Mouse (Mus musculus) forebrain, postnatal 0 days (tissue): ENCODE measurements around the gene Sec31a. TPM values are rescaled to one million over a fixed set of nuclear protein-coding genes. Genes with fewer than 3 reads are reported as not detected.

Experiments used
- ATAC-seq: fragments of 200-750 bp; cut with Nextera tagmentation; 2 replicates; pipeline ENCODE4 v1.8.0; 2017; ENCODE audit warnings: mild to moderate bottlenecking, moderate library complexity
- DNase-seq: peaks from one replicate; pipeline ENCODE4 v3.0.0-alpha.2; 2015
- H3K27ac ChIP-seq: fragments of 300-500 bp; sonication (generic); 2 replicates; pipeline ENCODE4 v1.5.1; 2014; ENCODE audit warnings: low read depth, mild to moderate bottlenecking, antibody characterized with exemption, low read length, moderate library complexity, mixed read lengths
- H3K27me3 ChIP-seq: fragments of 300-500 bp; sonication (generic); 2 replicates; pipeline ENCODE4 v1.6.1; 2014; ENCODE audit warnings: mild to moderate bottlenecking, low read length, mixed read lengths; ENCODE audit not compliant: insufficient read depth
- H3K36me3 ChIP-seq: fragments of 300-500 bp; sonication (generic); 2 replicates; pipeline ENCODE4 v1.6.1; 2014; ENCODE audit warnings: mild to moderate bottlenecking, moderate library complexity; ENCODE audit not compliant: insufficient read depth
- H3K4me1 ChIP-seq: fragments of 300-500 bp; sonication (generic); 2 replicates; pipeline ENCODE4 v1.6.1; 2014; ENCODE audit warnings: antibody characterized with exemption; ENCODE audit not compliant: insufficient read depth
- H3K4me2 ChIP-seq: fragments of 300-500 bp; sonication (generic); 2 replicates; pipeline ENCODE4 v1.6.1; 2014; ENCODE audit warnings: low read depth, mild to moderate bottlenecking, moderate library complexity
- H3K4me3 ChIP-seq: fragments of 300-500 bp; sonication (generic); 2 replicates; pipeline ENCODE4 v1.5.1; 2014; ENCODE audit warnings: low read depth, low read length, mixed read lengths
- H3K9ac ChIP-seq: fragments of 300-500 bp; sonication (generic); 2 replicates; pipeline ENCODE4 v1.6.1; 2014; ENCODE audit warnings: mild to moderate bottlenecking
- H3K9me3 ChIP-seq: fragments of 300-500 bp; sonication (generic); 2 replicates; pipeline ENCODE4 v1.6.1; 2016; ENCODE audit warnings: low read length
- CTCF ChIP-seq: sonication (generic); IDR thresholded peaks from 2 replicates; pipeline ENCODE4 v1.5.1; 2016; ENCODE audit warnings: antibody characterized with exemption, control low read depth, low read depth
- WGBS: fragments of 180-500 bp; shearing (Covaris S2); extraction: QIAGEN DNeasy Blood & Tissue Kit; methylation state at CpG from one replicate; pipeline ENCODE4 v1.1.7; 2014; 5-methylcytosine and 5-hydroxymethylcytosine counted together
- polyA plus RNA-seq: library from polyadenylated mRNA; unstranded; fragments of >200 nt; fragmentation: Nextera tagmentation; extraction: Ambion mirVana; gene quantifications from 2 replicates; pipeline ENCODE4 v1.2.1, GENCODE M21; 2015
- total RNA-seq: library from RNA; depleted of rRNA; stranded (reverse); fragments of >200 nt; gene quantifications from 2 replicates; pipeline ENCODE4 v1.2.3, GENCODE M21; 2014

Gene Sec31a
- total and polyA plus RNA-seq, 2 experiments from 2014 or later: 78.6 to 160 TPM

- 74% methylated on average over 3 of the region's 3 CpGs for WGBS
These were observed 8.2 kb upstream of the Sec31a start for GRCm38 (mm10) chr5:100424252-100424651.

GRCm38 (mm10) chr5:100423626-100424025 lies 7.6 kb upstream of the Sec31a start:
- Histone ChIP-seq H3K9ac (no peak overlapping the region), H3K27ac (no peak overlapping the region), H3K4me3 (no peak overlapping the region), H3K27me3 (no peaks in the 10 kb centered on the region), H3K36me3 (peaks cover 67% of the 10 kb centered on the region), H3K4me1 (peaks cover 19% of the 10 kb centered on the region), H3K4me2 (no peak overlapping the region), H3K9me3 (no peaks in the 10 kb centered on the region)
- 70% methylated on average over 7 of the region's 7 CpGs for WGBS
- no peak for ATAC-seq
- DNase-seq: no peak
- TF ChIP-seq CTCF: no peak

More at GRCm38 (mm10) chr5:100424252-100424651, 8.2 kb upstream of the Sec31a start:
- DNase-seq (no peak), ATAC-seq (no peak)
- Histone ChIP-seq H3K27me3 (no peaks in the 10 kb centered on the region), H3K9ac (no peak overlapping the region), H3K4me1 (peaks cover 19% of the 10 kb centered on the region), H3K4me3 (no peak overlapping the region), H3K27ac (no peak overlapping the region), H3K9me3 (no peaks in the 10 kb centered on the region), H3K4me2 (no peak overlapping the region; the same call in 1 of the 2 replicates), H3K36me3 (peaks cover 61% of the 10 kb centered on the region)
- TF ChIP-seq CTCF: no peak

- no peak for TF ChIP-seq CTCF
- peaks cover 12% of the 10 kb centered on the region; the same call in 1 of the 2 replicates for H3K4me1 ChIP-seq
- no peak overlapping the region for H3K9ac ChIP-seq
- H3K27ac ChIP-seq: no peak overlapping the region
- no peak overlapping the region for H3K4me2 ChIP-seq
- peaks cover 40% of the 10 kb centered on the region for H3K36me3 ChIP-seq
- H3K9me3 ChIP-seq: no peaks in the 10 kb centered on the region
- H3K4me3 ChIP-seq: no peak overlapping the region
- no peaks in the 10 kb centered on the region for H3K27me3 ChIP-seq
- whole genome bisulfite sequencing: 70% methylated on average over 4 of the region's 4 CpGs
- DNase-seq (no peak), ATAC-seq (no peak)
These were observed 2.8 kb upstream of the Sec31a start for GRCm38 (mm10) chr5:100418861-100419260.

- Histone ChIP-seq H3K27ac (no peak overlapping the region), H3K4me2 (no peak overlapping the region), H3K9me3 (no peaks in the 10 kb centered on the region), H3K4me3 (no peak overlapping the region), H3K4me1 (peaks cover 14% of the 10 kb centered on the region; the same call in 1 of the 2 replicates), H3K36me3 (peaks cover 37% of the 10 kb centered on the region), H3K27me3 (no peaks in the 10 kb centered on the region), H3K9ac (no peak overlapping the region)
- WGBS: 73% methylated on average over 2 of the region's 2 CpGs
- no peak for TF ChIP-seq CTCF
- ATAC-seq (no peak), DNase-seq (no peak)
These were observed 2.0 kb upstream of the Sec31a start for GRCm38 (mm10) chr5:100418077-100418476.

DNA sequence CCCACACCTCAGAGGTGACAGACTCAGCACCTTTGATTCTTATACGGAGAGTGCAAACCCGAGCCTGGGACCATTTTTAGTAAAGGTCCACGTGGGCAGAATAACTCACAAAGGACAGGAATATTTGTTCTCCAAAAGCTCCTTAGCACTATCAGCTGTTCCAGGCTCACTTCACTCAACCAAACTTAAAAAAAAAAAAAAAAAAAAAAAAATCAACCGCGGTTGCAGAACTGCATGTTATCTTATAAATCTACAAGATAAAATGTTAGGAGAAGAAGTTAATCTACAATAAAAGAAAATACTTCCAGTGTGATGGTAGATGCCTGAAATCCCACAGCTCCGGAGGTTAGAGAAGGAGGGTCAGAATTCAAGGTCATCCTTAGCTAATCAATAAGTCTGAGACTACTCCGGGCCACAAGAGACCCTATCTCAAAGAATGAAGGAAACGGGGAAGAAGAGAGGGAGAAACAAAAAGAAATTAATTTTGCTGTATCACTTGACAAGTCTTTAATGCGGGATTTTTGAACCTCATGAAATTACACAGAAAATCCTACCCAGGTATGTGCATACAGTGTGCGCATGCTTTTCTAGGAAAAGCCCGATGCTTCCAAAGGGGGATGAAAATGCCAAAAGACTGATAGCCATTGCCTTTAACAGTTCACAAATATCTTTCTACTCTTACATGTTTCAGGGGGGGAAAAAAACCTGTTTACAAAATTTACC lies 1.4 kb downstream of the Sec31a start:
- H3K4me2 ChIP-seq: peak overlapping the region; percentile 65
- peaks cover 14% of the 10 kb centered on the region; the same call in 1 of the 2 replicates for H3K4me1 ChIP-seq
- no peak for TF ChIP-seq CTCF
- H3K27ac ChIP-seq: no peak overlapping the region
- peak overlapping the region; percentile 86; the same call in 1 of the 2 replicates for H3K4me3 ChIP-seq
- no peaks in the 10 kb centered on the region for H3K9me3 ChIP-seq
- H3K27me3 ChIP-seq: no peaks in the 10 kb centered on the region
- DNase-seq (no peak), ATAC-seq (no peak)
- no peak overlapping the region for H3K9ac ChIP-seq
- WGBS: 82% methylated on average over 11 of the region's 11 CpGs
- H3K36me3 ChIP-seq: peaks cover 13% of the 10 kb centered on the region

- Histone ChIP-seq H3K4me3 (no peak overlapping the region), H3K36me3 (no peaks in the 10 kb centered on the region), H3K9me3 (no peaks in the 10 kb centered on the region), H3K9ac (no peak overlapping the region), H3K27me3 (no peaks in the 10 kb centered on the region), H3K27ac (no peak overlapping the region), H3K4me2 (no peak overlapping the region), H3K4me1 (peaks cover 14% of the 10 kb centered on the region; the same call in 1 of the 2 replicates)
- no peak for TF ChIP-seq CTCF
- DNase-seq: no peak
- 85% methylated on average over 3 of the region's 3 CpGs for WGBS
- no peak for ATAC-seq
These were observed 3.1 kb downstream of the Sec31a start for GRCm38 (mm10) chr5:100412886-100413285.

GRCm38 (mm10) chr5:100410281-100410680 lies 5.8 kb downstream of the Sec31a start:
- Histone ChIP-seq H3K27ac (no peak overlapping the region), H3K9ac (no peak overlapping the region), H3K4me1 (0 out of 2 replicates have a peak, but pooled peaks cover 8% of the 10 kb centered on the region), H3K27me3 (no peaks in the 10 kb centered on the region), H3K36me3 (peaks cover 13% of the 10 kb centered on the region), H3K9me3 (no peaks in the 10 kb centered on the region), H3K4me2 (no peak overlapping the region), H3K4me3 (no peak overlapping the region)
- 92% methylated on average over 5 of the region's 5 CpGs for WGBS
- ATAC-seq: no peak
- no peak for DNase-seq
- TF ChIP-seq CTCF: no peak
